Mouse (Mus musculus) heart, adult 2 months (tissue): ENCODE data around the gene Gm21860.
"Not testable (repeated sequence)": the region's sequence is repeated elsewhere in the genome, so short reads cannot be mapped to it uniquely, and the experiment has no call there.

Experiments
- CTCF ChIP-seq: fragments of 200-600 bp; IDR thresholded peaks from 2 replicates; pipeline ENCODE4 v1.8.1; 2022; ENCODE audit warnings: antibody characterized with exemption, mild to moderate bottlenecking, moderate library complexity
- POLR2A ChIP-seq: fragments of 200-500 bp; IDR thresholded peaks from 2 replicates; pipeline ENCODE4 v1.6.1; 2011; ENCODE audit warnings: mild to moderate bottlenecking, low read depth, low read length, control low read depth; ENCODE audit not compliant: insufficient read depth

DNA sequence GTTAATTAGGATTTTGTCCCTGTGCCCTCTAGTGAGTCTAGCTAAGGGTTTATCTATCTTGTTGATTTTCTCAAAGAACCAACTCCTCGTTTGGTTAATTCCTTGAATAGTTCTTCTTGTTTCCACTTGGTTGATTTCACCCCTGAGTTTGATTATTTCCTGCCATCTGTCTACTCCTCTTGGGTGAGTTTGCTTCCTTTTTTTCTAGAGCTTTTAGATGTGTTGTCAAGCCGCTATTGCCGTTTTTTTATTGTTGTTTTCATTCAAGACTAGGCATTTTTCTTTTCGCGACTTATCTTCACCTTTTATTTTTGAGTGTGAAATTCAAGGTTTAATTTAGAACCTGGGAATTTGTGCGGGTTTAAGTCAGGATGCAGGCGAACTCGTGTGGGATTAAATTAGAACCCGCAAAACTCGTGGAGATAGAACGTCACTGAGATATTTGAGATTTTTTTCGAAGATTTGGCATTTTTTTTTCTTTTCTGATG is 24.8 kb downstream of the Gm21860 start:
- not testable (repeated sequence) for TF ChIP-seq POLR2A, CTCF
